Mouse (Mus musculus) embryonic facial prominence, embryonic 14.5 days (tissue): ENCODE results near the gene Hs6st3. TPM values are rescaled to one million over a fixed set of nuclear protein-coding genes. Genes with fewer than 3 reads are reported as not detected.

Experiments
- ATAC-seq: fragments of 200-750 bp; cut with Nextera tagmentation; 2 replicates; pipeline ENCODE4 v1.8.0; 2017; ENCODE audit warnings: low read depth, moderate number of reproducible peaks, moderate TSS enrichment
- DNase-seq: peaks from one replicate; pipeline ENCODE4 v3.0.0-alpha.2; 2015; ENCODE audit warnings: low spot score
- H3K27ac ChIP-seq: fragments of 300-500 bp; sonication (generic); replicated peaks from 2 replicates; pipeline ENCODE4 v1.5.1; 2014; ENCODE audit warnings: low read depth, mild to moderate bottlenecking, low read length, moderate library complexity
- H3K27me3 ChIP-seq: fragments of 300-500 bp; sonication (generic); replicated peaks from 2 replicates; pipeline ENCODE4 v1.6.1; 2014; ENCODE audit warnings: low read length; ENCODE audit not compliant: control insufficient read depth, insufficient read depth
- H3K36me3 ChIP-seq: fragments of 300-500 bp; sonication (generic); 2 replicates; pipeline ENCODE4 v1.6.1; 2014; ENCODE audit warnings: low read length, mixed read lengths; ENCODE audit not compliant: control insufficient read depth, insufficient read depth
- H3K4me1 ChIP-seq: fragments of 300-500 bp; sonication (generic); 2 replicates; pipeline ENCODE4 v1.6.1; 2014; ENCODE audit warnings: antibody characterized with exemption, low read length; ENCODE audit not compliant: control insufficient read depth, insufficient read depth
- H3K4me2 ChIP-seq: fragments of 300-500 bp; sonication (generic); 2 replicates; pipeline ENCODE4 v1.6.1; 2014; ENCODE audit warnings: low read depth, mild to moderate bottlenecking, low read length, moderate library complexity, mixed read lengths
- H3K4me3 ChIP-seq: fragments of 300-500 bp; sonication (generic); 2 replicates; pipeline ENCODE4 v1.5.1; 2014; ENCODE audit warnings: low read depth, mild to moderate bottlenecking, low read length
- H3K9ac ChIP-seq: fragments of 300-500 bp; sonication (generic); 2 replicates; pipeline ENCODE4 v1.6.1; 2014; ENCODE audit warnings: low read depth, mild to moderate bottlenecking, low read length, moderate library complexity, mixed read lengths
- H3K9me3 ChIP-seq: fragments of 300-500 bp; sonication (generic); 2 replicates; pipeline ENCODE4 v1.6.1; 2016; ENCODE audit warnings: low read length; ENCODE audit not compliant: control insufficient read depth
- WGBS: fragments of 180-500 bp; shearing (Covaris S2); extraction: QIAGEN DNeasy Blood & Tissue Kit; methylation state at CpG from one replicate; pipeline ENCODE4 v1.1.7; 2014; 5-methylcytosine and 5-hydroxymethylcytosine counted together
- polyA plus RNA-seq: library from polyadenylated mRNA; unstranded; fragments of >200 nt; fragmentation: Nextera tagmentation; extraction: Ambion mirVana; gene quantifications from 2 replicates; pipeline ENCODE4 v1.2.1, GENCODE M21; 2014

The Hs6st3 gene
- polyA plus RNA-seq, 1 experiment from 2014 or later, result 0.10 TPM

GRCm38 (mm10) chr14:119914508-119914907 is 776.4 kb downstream of the Hs6st3 start:
- Histone ChIP-seq H3K9ac (no peak overlapping the region), H3K4me3 (no peak overlapping the region), H3K4me2 (no peak overlapping the region), H3K27me3 (no peaks in the 10 kb centered on the region), H3K27ac (no peak overlapping the region), H3K4me1 (no peaks in the 10 kb centered on the region), H3K36me3 (no peaks in the 10 kb centered on the region), H3K9me3 (no peaks in the 10 kb centered on the region)
- no peak for ATAC-seq
- 56% methylated on average over 6 of the region's 6 CpGs for WGBS
- no peak for DNase-seq

GRCm38 (mm10) chr14:119918281-119919034 is 780.3 kb downstream of the Hs6st3 start:
- Histone ChIP-seq H3K27ac (no peak overlapping the region), H3K9me3 (no peaks in the 10 kb centered on the region), H3K36me3 (no peaks in the 10 kb centered on the region), H3K4me1 (no peaks in the 10 kb centered on the region), H3K4me3 (no peak overlapping the region), H3K27me3 (no peaks in the 10 kb centered on the region), H3K4me2 (no peak overlapping the region), H3K9ac (no peak overlapping the region)
- ATAC-seq, result no peak
- WGBS, result 56% methylated on average over 6 of the region's 6 CpGs
- DNase-seq, result no peak

- no peaks in the 10 kb centered on the region for H3K36me3 ChIP-seq
- DNase-seq (no peak), ATAC-seq (no peak)
- no peaks in the 10 kb centered on the region for H3K9me3 ChIP-seq
- no peaks in the 10 kb centered on the region for H3K4me1 ChIP-seq
- WGBS, result 76% methylated on average over 1 of the region's 1 CpGs
- no peak overlapping the region for H3K9ac ChIP-seq
- H3K27me3 ChIP-seq, result no peaks in the 10 kb centered on the region
- H3K27ac ChIP-seq, result no peak overlapping the region
- H3K4me2 ChIP-seq, result no peak overlapping the region
- H3K4me3 ChIP-seq, result no peak overlapping the region
These were observed 781.0 kb downstream of the Hs6st3 start for GRCm38 (mm10) chr14:119919177-119919576.

Other genes starting within 250 kb of the Hs6st3 start
- gene Dzip1, start 212.9 kb upstream of the Hs6st3 start, polyA plus RNA-seq, result 20.0 and 23.3 TPM in 2 replicates
- 48.6 and 54.2 TPM in 2 replicates for gene Dnajc3, start 200.4 kb upstream of the Hs6st3 start, polyA plus RNA-seq
- 13.1 and 13.3 TPM in 2 replicates for gene Uggt2, start 38.9 kb upstream of the Hs6st3 start, polyA plus RNA-seq